Mouse (Mus musculus): ENCODE results near the gene Limd1.

Limd1 gene

DNA sequence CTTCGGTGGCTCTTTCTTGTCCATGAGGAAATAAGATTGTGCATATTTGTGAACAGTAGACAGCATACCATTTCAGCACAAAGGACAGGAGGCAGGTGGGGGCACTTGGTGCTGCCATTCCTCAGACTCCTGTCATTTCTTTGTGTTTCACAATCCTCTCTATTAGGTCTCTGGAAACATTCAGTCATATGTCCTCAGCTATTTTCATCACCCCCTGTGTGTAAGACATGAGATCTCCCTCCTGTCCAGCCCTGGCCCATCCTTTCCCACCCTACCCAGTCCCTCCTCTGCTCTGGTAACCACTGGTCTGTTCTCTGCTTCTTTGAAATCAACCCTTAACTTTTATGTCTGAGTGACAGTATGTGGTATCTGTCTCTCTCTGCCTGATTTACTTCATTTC is 5.1 kb downstream of the Limd1 start:
- no peak for DNase-seq (ENCODE audit: low read depth, low spot score)

DNA sequence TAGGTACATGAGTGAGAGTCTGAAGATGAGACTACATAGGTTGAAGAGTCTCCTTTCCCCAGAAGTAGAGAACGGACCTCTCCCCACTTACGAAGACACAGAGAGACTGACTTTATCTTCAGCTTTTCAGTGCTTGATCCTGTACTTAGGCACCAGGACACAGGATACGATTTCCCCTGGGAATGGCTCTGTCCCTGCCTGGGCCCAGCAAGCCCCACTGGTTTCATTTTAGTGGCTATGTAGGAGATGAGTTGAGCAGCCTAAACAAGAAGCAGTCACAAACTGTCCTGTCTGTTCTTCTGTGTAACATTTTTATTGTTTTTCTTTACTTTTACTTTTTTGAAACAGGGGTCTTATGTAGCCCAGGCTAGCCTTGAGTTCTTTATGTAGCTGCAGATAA is 6.3 kb downstream of the Limd1 start:
- DNase-seq (ENCODE audit: low read depth, low spot score), result no peak

DNA sequence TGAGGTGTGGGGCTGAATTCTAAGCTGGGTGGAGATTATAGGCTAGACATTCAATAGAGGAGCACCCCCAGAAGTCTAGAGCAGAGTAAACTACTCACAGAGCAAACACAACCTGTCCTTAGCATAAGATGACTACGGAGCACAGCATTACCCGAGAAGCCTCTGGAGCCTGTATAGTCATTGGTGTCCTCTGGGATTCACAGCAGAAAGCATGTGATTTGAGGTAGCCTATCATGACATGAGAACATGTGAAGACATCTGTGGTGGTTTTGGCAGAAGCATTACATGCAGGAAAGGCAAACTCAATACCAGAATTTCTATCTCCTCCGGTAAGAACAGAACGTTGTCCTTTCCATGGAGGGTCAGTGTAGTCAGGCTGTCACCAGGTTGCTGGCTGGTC is 7.1 kb downstream of the Limd1 start:
- no peak for DNase-seq (ENCODE audit: low read depth, low spot score)

DNA sequence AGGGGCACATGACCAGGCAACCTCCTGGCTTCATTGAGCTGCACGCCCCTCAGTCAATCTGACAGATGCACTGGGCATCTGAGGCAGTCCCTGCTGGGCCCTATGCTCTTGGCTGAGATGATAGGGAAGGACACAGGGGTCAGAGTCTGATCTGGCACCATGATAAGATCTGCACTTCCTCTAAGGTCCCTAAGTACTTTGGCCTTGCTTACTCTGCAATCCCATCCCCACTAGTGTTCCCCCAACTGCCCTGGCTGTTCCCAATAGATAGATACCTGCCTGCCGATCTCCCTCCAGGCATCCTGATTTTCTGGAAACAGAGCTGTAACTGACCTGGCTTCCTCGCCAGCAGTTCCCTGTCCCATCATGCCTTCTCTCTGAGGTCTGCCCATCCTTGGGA is 8.1 kb downstream of the Limd1 start:
- DNase-seq (ENCODE audit: low read depth, low spot score), result no peak

DNA sequence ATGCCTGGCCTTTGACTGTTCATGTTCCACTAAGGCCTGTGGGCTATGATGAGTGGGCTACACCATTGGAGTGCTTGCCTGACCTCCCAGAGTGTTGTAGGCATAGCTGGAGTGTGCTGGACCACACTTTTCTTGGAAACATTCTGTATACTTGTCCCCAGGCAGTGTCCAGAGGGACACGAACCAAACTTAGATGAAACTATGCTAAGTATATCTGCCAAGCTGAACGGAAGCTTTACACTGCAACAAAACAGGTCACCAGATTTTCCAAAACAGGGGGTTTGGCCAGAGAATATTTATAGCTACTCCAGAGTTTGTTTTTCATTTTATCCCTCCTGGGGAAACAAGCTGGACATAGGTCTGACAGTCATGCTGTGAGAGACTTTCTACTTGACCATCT is 10.6 kb downstream of the Limd1 start:
- no peak for DNase-seq (ENCODE audit: low read depth, low spot score)

- no peak for DNase-seq (ENCODE audit: low read depth, low spot score)
These were observed 11.3 kb downstream of the Limd1 start for GRCm38 (mm10) chr9:123489727-123490343.

DNA sequence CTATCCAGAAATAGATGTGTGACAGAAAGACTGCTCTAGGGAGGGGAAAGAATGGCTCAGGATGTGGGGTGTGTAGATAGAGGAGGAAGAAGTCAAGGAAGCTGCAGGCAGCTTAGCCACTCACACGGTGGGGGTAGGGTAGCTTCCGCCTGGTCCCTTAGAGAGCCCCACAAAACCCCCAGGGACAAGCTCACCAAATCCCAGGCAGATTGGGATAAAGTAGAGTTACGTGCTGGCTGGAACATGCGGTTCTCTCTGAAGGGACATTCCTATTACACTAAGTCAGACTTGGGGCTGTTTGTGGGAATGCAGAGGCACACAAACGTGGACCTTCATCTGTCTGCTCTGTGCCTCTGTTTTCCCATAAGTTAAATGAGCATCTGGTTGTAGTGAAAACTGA is 12.4 kb downstream of the Limd1 start:
- DNase-seq (ENCODE audit: low read depth, low spot score), result no peak

DNA sequence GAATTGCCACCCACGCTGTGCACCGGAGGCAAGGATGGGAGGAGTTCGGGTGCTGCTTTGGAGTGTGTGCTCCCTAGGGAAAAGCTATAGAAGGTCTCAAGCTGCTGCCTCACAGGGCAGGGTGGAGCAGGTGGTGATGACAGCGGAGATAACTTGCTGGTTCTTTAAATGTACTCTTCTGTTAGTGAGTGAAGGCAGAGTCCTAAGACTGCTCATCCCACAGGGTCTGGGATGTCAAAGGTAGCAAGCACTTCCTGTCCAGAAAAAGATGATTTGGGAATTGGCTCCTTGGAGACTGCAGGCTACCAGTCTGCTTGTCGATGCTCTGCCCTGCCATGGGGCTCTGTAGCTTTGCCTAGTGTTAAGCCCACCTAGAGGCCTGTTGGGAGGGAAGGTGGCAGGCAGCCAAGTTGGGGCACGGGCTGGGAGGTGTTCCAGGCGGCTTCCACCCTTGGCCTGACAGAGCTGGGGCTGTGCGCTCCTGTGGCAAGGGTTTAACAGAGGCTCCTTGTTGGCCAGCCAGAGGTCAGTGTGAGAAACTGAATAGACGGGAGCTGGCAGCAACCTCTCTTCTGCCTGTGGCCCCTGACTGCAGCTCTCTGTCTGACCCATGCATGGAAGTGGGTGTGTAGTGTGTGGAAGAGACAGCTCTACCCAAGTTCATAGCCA is 13.5 kb downstream of the Limd1 start:
- DNase-seq (ENCODE audit: low read depth, low spot score), result no peak

- peak; percentile 49 for DNase-seq (ENCODE audit: low read depth, low spot score)
These were observed 18.2 kb downstream of the Limd1 start for GRCm38 (mm10) chr9:123496665-123497064.

GRCm38 (mm10) chr9:123497906-123498305 is 19.4 kb downstream of the Limd1 start:
- no peak for DNase-seq (ENCODE audit: low read depth, low spot score)

DNA sequence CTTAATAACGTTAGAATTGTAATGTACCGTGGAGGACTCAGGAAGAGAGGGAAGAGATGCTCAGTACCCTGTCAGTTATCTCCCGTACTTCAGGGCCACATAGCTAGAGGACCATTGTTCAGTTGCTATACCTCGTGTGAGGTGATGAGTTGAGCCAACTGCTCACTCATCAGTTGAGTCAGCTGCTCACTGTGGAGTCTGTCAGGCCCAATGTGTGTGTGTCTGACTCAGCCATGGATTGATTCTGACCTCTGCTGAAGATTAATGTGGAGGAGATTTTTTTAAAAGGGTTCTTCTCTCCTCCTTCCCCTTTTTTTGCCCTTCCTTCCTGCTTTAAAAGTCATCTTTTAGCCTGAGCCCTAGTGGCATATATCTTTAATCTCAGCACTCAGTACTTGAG is 22.0 kb downstream of the Limd1 start:
- no peak for DNase-seq (ENCODE audit: low read depth, low spot score)

DNA sequence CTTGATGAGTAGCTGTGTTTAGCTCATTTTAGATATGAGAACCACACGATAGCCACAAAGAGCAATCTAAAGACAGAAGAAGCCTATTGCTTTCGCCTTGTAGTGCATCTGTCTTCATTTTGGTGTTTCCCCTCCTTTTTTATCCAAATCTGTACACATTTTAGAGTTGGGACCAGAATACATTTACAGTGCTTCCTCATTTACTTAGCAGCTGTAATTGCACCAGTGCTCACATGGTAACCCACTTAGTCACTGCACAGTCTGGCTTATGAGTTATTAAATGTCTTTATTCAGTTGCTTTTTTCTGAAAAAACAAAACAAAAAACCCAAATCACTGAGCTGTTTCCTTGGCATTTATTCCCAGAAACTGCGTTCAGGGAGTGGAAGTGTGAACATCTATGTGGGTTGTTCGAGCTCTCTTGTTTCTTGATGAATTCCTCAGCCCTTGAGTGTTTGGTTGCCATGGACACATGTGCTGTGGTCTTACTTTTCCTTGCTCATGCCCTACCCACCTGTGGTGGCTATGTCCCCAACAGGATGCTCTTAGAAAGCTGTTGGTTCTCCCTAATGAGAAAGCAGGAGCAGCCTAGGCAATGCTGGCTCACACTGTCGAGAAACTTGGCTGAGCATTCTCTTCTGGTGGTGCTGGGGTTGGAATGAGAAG is 24.8 kb downstream of the Limd1 start:
- no peak for DNase-seq (ENCODE audit: low read depth, low spot score)

DNA sequence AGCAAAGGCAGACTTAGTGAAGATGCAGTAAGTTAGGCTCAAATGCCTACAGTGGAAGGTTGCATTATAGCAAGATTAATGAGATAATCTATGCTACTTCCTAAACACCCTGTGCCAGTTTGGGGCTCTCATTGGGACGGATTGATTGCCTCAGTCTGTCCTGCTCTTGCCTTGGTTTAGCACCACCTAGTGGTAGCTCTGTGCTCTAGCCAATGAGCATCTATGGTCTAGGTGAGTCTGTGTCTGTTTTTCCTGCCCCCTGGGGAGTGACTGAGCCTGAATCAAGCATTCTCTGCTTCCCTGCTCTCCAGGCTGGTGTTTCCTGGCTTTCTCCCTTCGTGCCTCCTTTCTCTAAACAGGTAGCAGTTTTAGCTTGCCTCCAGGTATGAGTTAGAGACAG is 25.8 kb downstream of the Limd1 start:
- peak; percentile 78 for DNase-seq (ENCODE audit: low read depth, low spot score)

DNA sequence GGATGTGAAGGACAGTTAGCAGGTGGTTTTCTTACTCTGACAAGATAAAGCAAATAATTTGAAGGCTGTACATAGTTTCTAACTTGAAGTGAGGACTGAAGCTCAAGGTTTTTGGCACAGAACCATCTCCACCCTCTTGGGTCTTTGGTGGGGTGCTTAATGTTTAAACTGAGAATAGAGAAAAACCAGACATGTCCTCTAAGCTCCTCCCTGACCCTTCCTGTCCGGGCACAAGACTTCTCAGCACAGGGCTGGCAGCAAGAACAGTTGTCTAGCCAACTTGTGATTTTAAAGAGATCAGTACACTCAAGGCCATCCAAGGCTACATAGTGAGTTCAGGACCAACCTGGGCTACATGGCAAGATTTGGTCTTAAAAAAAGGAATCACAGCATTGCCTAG is 27.1 kb downstream of the Limd1 start:
- no peak for DNase-seq (ENCODE audit: low read depth, low spot score)

- no peak for DNase-seq (ENCODE audit: low read depth, low spot score)
These were observed 28.0 kb downstream of the Limd1 start for GRCm38 (mm10) chr9:123506270-123507146.

DNA sequence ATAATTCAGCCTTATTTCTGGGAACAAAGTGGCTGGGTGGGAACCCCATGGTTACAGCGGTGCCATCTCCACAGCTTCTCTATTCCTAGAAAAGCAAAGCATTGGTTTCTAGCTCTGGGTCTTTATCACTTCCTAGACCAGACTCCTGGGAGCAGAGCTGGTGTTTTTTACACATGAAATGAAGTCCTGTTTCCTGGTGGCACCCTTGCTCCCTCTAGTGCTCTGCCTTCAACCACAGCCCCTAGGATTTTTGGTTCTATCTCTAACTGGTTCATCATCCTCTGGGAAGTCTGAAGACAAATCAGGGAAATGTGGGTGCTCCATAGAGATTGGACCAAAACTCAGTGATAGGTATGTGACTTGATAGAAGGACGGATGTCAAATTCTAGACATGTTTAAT is 28.9 kb downstream of the Limd1 start:
- DNase-seq (ENCODE audit: low read depth, low spot score), result no peak

DNA sequence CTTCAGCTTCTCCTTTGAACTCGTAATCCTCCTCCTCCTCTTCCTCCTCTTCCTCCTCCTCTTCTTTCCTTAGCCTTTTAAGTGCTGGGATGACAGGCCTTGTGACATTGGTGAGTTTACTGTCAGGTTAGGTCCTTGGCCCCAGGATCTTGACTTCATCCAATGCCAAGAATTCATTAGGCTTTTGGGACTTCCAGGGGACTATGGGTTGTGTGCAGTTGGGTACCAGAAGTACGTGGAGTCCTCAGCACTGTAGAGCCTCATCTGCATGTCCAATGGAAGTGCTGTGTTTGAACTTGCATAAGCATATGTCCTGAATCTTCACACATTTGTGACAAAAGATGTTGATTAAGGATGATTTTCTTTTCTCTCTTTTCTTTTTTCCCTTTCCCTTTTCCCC is 30.5 kb downstream of the Limd1 start:
- DNase-seq (ENCODE audit: low read depth, low spot score), result no peak

GRCm38 (mm10) chr9:123509638-123510604 is 31.4 kb downstream of the Limd1 start:
- DNase-seq (ENCODE audit: low read depth, low spot score), result peak; percentile 31

DNA sequence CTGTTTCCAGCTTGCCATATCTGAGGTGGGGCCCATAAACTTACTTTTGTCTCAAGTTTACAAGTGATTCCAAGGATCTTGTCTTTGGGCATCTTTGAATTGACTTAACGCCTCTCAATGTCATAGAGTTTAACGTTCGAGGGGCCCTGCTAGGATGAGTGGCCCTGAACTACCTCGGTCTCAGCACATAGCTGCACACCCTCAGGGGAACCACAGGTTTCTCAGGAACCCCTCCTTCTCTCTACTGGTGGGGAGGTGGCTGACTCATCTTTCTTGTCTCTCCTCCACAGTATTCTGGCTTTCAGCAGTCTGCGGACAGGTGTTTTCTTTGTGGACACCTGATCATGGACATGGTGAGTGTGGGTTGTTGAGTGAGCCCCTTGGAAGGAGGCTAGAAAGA is 32.4 kb downstream of the Limd1 start:
- no peak for DNase-seq (ENCODE audit: low read depth, low spot score)

DNA sequence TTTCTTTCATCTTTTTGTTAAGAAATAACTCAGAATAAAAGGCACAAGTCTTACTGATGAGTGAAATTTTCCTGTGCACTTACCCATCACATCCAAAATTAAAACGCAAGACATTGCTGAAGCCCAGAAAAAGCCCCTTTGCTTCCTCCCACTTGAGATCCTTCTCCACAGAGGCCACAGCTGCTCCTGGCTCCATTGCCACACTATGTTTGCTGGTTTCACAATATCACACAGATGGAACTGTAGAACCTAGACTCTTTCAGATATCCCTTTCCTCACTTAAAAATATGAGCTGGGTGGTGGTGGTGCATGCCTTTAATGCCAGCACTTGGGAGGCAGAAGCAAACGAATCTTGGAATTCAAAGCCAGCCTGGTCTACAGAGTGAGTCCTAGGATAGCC is 34.0 kb downstream of the Limd1 start:
- no peak for DNase-seq (ENCODE audit: low read depth, low spot score)

GRCm38 (mm10) chr9:123515087-123515486 is 36.6 kb downstream of the Limd1 start:
- DNase-seq (ENCODE audit: low read depth, low spot score), result no peak

Data from R1 (cell line).